Mouse (Mus musculus) small intestine, adult 2 months (tissue): Measurements from ENCODE around the gene Cep57l1.

Experiments
- CTCF ChIP-seq: fragments of 200-500 bp; IDR thresholded peaks from 2 replicates; pipeline ENCODE4 v1.5.1; 2012; ENCODE audit warnings: low read depth, mild to moderate bottlenecking, control low read depth, inconsistent platforms, low read length, moderate library complexity, mixed read lengths; ENCODE audit not compliant: insufficient replicate concordance, insufficient read length; ENCODE audit errors: extremely low read depth
- POLR2A ChIP-seq: fragments of 200-500 bp; IDR thresholded peaks from 2 replicates; pipeline ENCODE4 v1.6.1; 2012; ENCODE audit warnings: low read depth, mild to moderate bottlenecking, control low read depth, inconsistent platforms, low read length, moderate library complexity

DNA sequence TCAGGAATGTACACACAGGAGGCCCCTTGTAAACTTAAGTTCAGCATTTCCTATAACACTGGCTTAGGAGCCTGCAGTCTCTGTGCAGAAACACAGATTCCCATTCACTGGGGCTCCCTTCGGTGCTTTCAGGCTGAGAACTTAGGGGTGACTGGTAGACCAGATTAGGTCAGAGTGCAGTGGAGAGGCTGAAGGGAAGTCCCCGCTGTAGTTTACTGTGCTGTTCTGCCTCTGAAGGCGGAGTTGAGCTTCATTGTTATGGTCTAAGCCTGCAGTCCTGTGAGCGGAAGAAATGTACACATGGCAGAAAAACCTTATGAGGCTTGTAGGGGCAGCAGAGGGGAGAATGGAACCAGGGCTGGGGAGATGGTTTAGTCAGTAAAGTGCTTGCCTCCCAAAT lies 29.2 kb upstream of the Cep57l1 start:
- TF ChIP-seq POLR2A (no peak), CTCF (no peak)
